25 mouse cellular contexts compared by ENCODE assay signal in genomic region chr2:89414557-89414956, GRCm38 (mm10). TPM values are rescaled to one million over a fixed set of nuclear protein-coding genes. Genes with fewer than 3 reads are reported as not detected.
"Had no signal": no experiment of that assay in that cellular context is flagged by ENCODE, and none has a peak within 500 bp of the region (broad histone marks: within the 10 kb centered on the region; RNA-seq: fewer than 3 reads in every experiment).

No protein-coding gene starts in this region.

- DNase-seq: lung, adult 2 months; lung, postnatal 14 days; lung, postnatal 36 days; right cerebral cortex, postnatal 14 days; thymus, adult 2 months; thymus, postnatal 25 days; thymus, postnatal 4 days had no signal

- H3K27me3 ChIP-seq: lung, embryonic 15.5 days; megakaryocyte, embryonic 14.5 days; midbrain, embryonic 13.5 days; midbrain, embryonic 15.5 days; neural tube, embryonic 12.5 days; stomach, embryonic 15.5 days had no signal

- ATAC-seq: lung, postnatal 0 days; midbrain, embryonic 13.5 days; midbrain, embryonic 15.5 days had no signal

- H3K27ac ChIP-seq: lung, embryonic 15.5 days; macrophage; midbrain, embryonic 13.5 days; midbrain, embryonic 15.5 days; neural tube, embryonic 12.5 days; stomach, embryonic 15.5 days; stomach, postnatal 0 days had no signal

- H3K4me3 ChIP-seq: lung, embryonic 15.5 days; megakaryocyte, embryonic 14.5 days; midbrain, embryonic 13.5 days; midbrain, embryonic 15.5 days; neural tube, embryonic 12.5 days; stomach, embryonic 15.5 days had no signal

- H3K9me3 ChIP-seq: lung, embryonic 15.5 days; megakaryocyte, embryonic 14.5 days; midbrain, embryonic 13.5 days; midbrain, embryonic 15.5 days; neural tube, embryonic 12.5 days; stomach, embryonic 15.5 days had no signal

- H3K9ac ChIP-seq: lung, embryonic 15.5 days; midbrain, embryonic 13.5 days; midbrain, embryonic 15.5 days; neural tube, embryonic 12.5 days; stomach, embryonic 15.5 days had no signal

- H3K36me3 ChIP-seq: lung, embryonic 15.5 days; midbrain, embryonic 13.5 days; midbrain, embryonic 15.5 days; neural tube, embryonic 12.5 days; stomach, embryonic 15.5 days had no signal

- H3K4me2 ChIP-seq: lung, embryonic 15.5 days; midbrain, embryonic 11.5 days; midbrain, embryonic 13.5 days; midbrain, embryonic 15.5 days; neural tube, embryonic 12.5 days; stomach, embryonic 15.5 days had no signal

- H3K4me1 ChIP-seq: lung, embryonic 15.5 days; megakaryocyte, embryonic 14.5 days; midbrain, embryonic 13.5 days; midbrain, embryonic 15.5 days; neural tube, embryonic 12.5 days; stomach, embryonic 15.5 days had no signal

RNA-seq across cellular contexts. Expression of gene Olfr1238, which starts 5.1 kb away (rescaled TPM):
- total RNA-seq: megakaryocyte progenitor cell, adult 5-6 weeks; midbrain, postnatal 0 days; monocyte, adult 5-6 weeks; neutrophil, adult 5-6 weeks had no signal
- polyA plus RNA-seq: lung, adult 2 months; lung, embryonic 15.5 days; lung, postnatal 0 days; macrophage; midbrain, embryonic 11.5 days; midbrain, embryonic 13.5 days; midbrain, embryonic 15.5 days; midbrain, postnatal 0 days; neural tube, embryonic 12.5 days; neural tube, embryonic 14.5 days; spleen, adult 2 months; stomach, embryonic 15.5 days; stomach, postnatal 0 days; testis, adult 2 months; thymus, adult 2 months; urinary bladder, adult 2 months had no signal

RNA-seq across cellular contexts. Expression of gene Olfr1239, which starts 5.7 kb away (rescaled TPM):
- total RNA-seq: megakaryocyte progenitor cell, adult 5-6 weeks; midbrain, postnatal 0 days; monocyte, adult 5-6 weeks; neutrophil, adult 5-6 weeks had no signal
- polyA plus RNA-seq: lung, adult 2 months; lung, embryonic 15.5 days; lung, postnatal 0 days; macrophage; midbrain, embryonic 11.5 days; midbrain, embryonic 13.5 days; midbrain, embryonic 15.5 days; midbrain, postnatal 0 days; neural tube, embryonic 12.5 days; neural tube, embryonic 14.5 days; spleen, adult 2 months; stomach, embryonic 15.5 days; stomach, postnatal 0 days; testis, adult 2 months; thymus, adult 2 months; urinary bladder, adult 2 months had no signal

RNA-seq across cellular contexts. Expression of gene Olfr1240, which starts 28.2 kb away (rescaled TPM):
- total RNA-seq: megakaryocyte progenitor cell, adult 5-6 weeks; midbrain, postnatal 0 days; monocyte, adult 5-6 weeks; neutrophil, adult 5-6 weeks had no signal
- polyA plus RNA-seq: lung, adult 2 months; lung, embryonic 15.5 days; lung, postnatal 0 days; macrophage; midbrain, embryonic 11.5 days; midbrain, embryonic 13.5 days; midbrain, embryonic 15.5 days; midbrain, postnatal 0 days; neural tube, embryonic 12.5 days; neural tube, embryonic 14.5 days; spleen, adult 2 months; stomach, embryonic 15.5 days; stomach, postnatal 0 days; testis, adult 2 months; thymus, adult 2 months; urinary bladder, adult 2 months had no signal

RNA-seq across cellular contexts. Expression of gene Olfr1234, which starts 49.9 kb away (rescaled TPM):
- total RNA-seq: megakaryocyte progenitor cell, adult 5-6 weeks; midbrain, postnatal 0 days; monocyte, adult 5-6 weeks had no signal
- polyA plus RNA-seq: lung, adult 2 months; lung, embryonic 15.5 days; lung, postnatal 0 days; macrophage; midbrain, embryonic 11.5 days; midbrain, embryonic 13.5 days; midbrain, embryonic 15.5 days; midbrain, postnatal 0 days; neural tube, embryonic 12.5 days; neural tube, embryonic 14.5 days; spleen, adult 2 months; stomach, embryonic 15.5 days; stomach, postnatal 0 days; testis, adult 2 months; thymus, adult 2 months; urinary bladder, adult 2 months had no signal
